Mouse (Mus musculus): ENCODE data around the gene Zfp385b.

The Zfp385b gene

DNA sequence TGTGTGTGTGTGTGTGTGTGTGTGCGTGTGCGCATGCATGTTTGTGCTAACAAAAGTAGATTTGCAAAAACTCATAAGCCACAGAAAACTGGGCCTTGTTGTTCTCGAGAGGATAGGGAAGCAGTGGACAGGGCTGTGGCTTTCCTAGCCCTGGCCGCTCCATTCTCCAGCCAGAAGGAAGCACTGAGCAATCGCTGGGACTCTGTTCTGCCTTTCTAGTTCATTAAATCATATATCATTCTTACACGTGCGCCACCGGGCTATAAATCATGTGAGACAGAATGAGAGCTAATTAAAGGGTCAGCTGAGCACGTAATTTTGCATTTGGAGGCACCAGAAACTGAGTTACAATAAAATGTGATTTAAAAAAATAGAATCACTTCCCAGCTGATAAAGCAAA is 29.1 kb downstream of the Zfp385b start:
- no peak for DNase-seq (ENCODE audit: low read depth, low spot score)

GRCm38 (mm10) chr2:77781390-77781789 is 38.0 kb downstream of the Zfp385b start:
- DNase-seq (ENCODE audit: low read depth, low spot score): no peak

DNA sequence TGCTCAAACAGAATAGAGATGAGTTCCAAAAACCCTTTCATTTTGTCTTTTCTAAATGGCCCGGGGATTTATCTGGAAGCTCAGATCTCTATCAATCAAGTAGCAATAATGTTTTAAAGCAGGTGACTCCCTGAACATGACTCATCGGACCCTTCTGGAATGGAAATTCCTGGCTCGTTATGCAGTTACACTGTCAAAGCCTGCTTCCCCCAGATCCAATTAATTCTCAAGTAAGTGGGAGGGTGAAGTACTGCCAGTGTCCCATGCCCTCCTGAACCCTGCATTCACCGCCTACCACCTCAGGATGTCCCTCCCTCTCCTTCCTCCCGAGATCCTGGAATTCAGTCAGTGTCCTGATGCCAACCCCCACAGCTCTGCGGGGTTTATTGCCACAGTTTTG is 41.7 kb downstream of the Zfp385b start:
- no peak for DNase-seq (ENCODE audit: low read depth, low spot score)

DNA sequence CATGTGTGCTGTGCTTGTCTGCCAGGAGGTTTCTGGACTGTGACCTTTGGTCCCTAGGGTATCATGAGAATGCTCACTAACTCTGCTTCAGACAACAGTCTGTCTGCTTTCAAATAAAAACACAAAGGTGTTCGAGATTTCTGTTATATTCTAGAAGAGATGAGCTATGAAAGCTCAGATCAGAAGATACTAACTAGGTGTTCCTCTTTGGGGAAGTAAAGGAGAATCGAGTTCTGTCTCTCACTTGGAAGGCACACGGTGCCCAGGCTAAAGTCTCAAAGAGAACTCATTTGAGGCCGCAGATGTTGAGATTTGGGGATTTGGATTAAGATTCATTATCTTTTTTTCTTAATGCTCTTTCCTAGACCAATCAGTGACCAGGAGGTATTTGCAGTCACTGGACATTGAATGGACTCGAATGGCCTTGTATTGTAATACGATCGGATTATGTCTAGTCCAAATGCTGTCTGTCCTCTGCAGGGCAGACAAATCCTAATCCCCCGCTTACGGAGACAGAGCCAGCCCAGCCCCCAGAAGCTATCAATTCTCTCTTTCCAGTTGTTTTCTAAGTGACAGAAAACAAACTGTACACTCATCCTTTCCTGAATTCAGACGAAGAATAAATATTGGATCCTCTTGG is 42.3 kb downstream of the Zfp385b start:
- DNase-seq (ENCODE audit: low read depth, low spot score): no peak

GRCm38 (mm10) chr2:77775247-77775880 is 44.1 kb downstream of the Zfp385b start:
- no peak for DNase-seq (ENCODE audit: low read depth, low spot score)

DNA sequence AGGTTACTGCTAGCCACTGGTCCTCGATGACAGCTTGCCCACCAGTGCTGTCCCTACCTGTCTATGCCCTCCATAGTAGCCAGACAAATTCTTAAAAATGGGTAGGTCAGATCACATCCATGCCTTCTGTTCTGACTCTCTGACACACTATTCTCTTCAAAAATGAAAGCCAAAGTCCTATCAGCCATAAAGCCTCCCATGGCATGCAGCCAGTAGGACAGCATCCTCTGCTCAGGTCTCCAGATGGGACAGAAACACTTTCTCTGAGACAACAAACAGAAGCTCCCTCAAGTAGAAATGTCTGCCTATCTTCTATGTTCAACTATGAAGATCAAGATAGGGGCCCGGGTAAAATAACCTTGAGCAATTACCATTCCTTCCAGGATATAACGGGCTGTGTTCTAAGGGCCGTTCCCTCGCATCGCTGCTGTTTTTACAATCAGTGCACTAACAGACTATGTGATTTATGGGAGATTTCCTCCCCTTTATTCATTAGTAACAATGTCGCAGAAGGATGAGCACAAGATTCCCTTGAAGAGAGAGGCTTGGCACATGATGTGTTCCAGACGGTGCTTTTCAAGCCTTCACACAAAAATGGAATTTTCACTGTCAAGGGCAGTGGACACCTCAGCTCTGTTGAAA is 49.3 kb downstream of the Zfp385b start:
- no peak for DNase-seq (ENCODE audit: low read depth, low spot score)

DNA sequence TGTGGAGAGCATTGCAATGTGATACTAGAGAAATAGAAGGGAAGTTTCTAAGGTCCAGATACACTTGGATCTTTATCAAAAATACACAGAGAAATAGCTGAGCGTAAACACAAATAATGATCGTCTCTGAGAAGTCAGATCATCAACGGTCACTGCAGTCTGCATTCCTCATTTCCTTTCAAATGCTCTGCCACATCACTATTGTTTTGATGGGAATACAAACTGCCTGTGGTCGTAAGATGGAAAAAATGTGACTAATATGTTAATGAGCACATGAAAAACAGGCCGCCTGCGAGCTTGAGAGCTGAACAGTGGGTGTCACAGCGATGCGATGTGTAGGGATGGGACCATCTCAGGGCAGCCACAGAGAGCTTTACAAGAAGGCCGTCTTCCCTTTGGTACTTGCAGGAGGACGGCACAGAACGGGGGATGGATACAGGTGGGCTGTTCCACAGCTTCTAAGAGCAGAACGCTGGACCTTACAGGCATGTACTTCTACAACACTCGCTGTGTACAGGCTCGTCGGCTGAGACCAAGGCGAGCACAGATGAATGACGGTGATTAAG is 51.0 kb downstream of the Zfp385b start:
- DNase-seq (ENCODE audit: low read depth, low spot score): no peak

GRCm38 (mm10) chr2:77761967-77762366 is 57.5 kb downstream of the Zfp385b start:
- DNase-seq (ENCODE audit: low read depth, low spot score): no peak

- no peak for DNase-seq (ENCODE audit: low read depth, low spot score)
These were observed 60.9 kb downstream of the Zfp385b start for GRCm38 (mm10) chr2:77758403-77759071.

DNA sequence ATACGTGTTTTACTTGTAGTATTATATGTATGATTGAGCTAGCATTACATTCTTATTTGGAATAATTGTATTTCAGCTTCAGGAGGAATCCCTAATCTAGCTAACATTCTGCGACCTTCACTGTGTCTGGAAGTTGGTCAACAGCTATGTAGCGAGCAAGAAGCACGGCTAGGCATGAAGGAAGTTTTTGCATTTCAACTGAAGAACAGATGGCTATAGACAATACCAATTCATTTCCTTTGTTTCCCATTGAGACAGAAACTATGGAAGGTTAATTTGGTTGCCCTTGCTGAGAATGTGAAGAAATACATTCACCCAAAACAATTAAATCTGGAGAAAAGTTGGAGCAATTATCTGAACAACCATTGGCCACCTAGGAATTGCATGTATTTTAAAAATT is 66.9 kb downstream of the Zfp385b start:
- DNase-seq (ENCODE audit: low read depth, low spot score): no peak

- DNase-seq (ENCODE audit: low read depth, low spot score): no peak
These were observed 69.8 kb downstream of the Zfp385b start for GRCm38 (mm10) chr2:77749631-77750030.

GRCm38 (mm10) chr2:77746417-77746816 is 73.0 kb downstream of the Zfp385b start:
- DNase-seq (ENCODE audit: low read depth, low spot score): no peak

DNA sequence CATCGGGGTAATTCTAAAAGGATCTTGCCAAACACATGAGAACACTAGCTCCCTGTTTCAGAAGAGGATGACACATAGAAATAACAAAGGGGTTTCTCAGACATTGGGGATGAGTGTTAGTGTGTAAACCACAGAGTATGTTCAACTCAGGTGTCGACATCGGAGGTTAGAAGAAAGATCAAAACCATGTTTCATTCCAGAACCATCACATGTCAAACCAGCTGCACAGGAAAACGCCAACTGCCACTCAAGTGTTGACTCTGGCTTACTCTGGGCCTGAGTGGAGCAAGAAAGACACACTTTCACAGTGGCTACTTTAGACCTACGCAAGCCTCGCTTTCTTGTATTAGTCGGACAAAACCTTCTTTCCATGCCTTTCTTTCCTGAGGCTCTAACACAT is 74.2 kb downstream of the Zfp385b start:
- no peak for DNase-seq (ENCODE audit: low read depth, low spot score)

DNA sequence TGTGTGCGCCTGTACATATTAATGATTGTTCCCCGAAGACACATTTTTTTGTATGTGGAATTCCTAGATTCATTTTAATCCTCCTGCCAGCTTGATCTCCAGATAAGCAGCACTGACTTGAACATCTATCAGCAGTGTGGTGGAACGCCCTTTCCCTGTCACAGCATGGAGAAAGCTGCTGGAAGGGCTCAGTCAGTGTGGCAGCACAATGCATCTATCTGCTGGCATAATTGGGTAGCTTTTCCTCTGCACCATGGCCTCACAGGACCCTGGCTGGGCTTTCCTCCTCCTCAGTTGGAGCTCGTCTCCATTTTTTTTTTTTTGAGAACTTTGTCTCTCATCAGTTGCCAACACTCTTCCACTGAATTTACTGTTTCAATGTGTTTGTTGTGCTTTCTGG is 77.1 kb downstream of the Zfp385b start:
- DNase-seq (ENCODE audit: low read depth, low spot score): no peak

GRCm38 (mm10) chr2:77730196-77730595 is 89.2 kb downstream of the Zfp385b start:
- no peak for DNase-seq (ENCODE audit: low read depth, low spot score)

DNA sequence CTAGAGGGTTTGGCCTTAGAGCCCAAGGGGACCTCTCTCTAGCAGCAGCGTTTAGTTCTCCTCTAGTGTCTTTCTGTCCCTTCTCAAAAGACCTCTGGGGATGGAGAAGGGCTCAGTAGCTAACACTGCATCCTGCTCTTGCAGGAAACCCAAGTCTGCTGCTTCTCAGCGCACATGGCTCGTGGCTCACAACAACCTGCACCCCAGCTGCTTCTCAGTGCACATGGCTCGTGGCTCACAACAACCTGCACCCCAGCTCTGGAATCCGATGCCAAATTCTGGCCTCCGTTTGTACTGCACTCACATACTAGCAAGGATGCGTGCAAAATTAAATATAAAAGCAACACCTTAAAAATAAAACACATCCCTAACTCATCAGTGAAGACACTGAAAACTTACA is 92.6 kb downstream of the Zfp385b start:
- DNase-seq (ENCODE audit: low read depth, low spot score): no peak

GRCm38 (mm10) chr2:77720806-77721205 is 98.6 kb downstream of the Zfp385b start:
- DNase-seq (ENCODE audit: low read depth, low spot score): no peak

GRCm38 (mm10) chr2:77716367-77716766 is 103.1 kb downstream of the Zfp385b start:
- DNase-seq (ENCODE audit: low read depth, low spot score): no peak

GRCm38 (mm10) chr2:77713886-77714285 is 105.6 kb downstream of the Zfp385b start:
- no peak for DNase-seq (ENCODE audit: low read depth, low spot score)

DNA sequence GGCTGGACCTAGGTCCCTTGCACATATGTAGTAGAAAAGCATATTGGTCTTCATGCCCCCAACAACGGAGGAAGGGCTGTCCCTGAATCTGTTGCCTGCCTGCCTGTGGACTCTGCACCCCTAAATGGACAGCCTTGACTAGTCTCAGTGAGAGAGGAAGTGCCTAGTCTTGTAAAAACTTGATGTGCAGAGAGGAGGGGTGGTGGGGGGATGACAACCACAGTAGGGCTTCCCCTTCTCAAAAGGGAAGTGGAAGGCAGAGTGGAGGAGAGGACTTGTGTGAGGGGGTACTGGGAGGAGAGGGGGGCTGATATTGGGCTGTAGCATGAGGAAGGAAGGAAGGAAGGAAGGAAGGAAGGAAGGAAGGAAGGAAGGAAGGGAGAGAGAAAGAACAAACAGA is 107.7 kb downstream of the Zfp385b start:
- no peak for DNase-seq (ENCODE audit: low read depth, low spot score)

GRCm38 (mm10) chr2:77709206-77709794 is 110.1 kb downstream of the Zfp385b start:
- DNase-seq (ENCODE audit: low read depth, low spot score): peak; percentile 65

GRCm38 (mm10) chr2:77707138-77707537 is 112.3 kb downstream of the Zfp385b start:
- DNase-seq (ENCODE audit: low read depth, low spot score): no peak
